11 mouse cellular contexts compared by ENCODE assay signal in genomic region chr6:104569564-104569963, GRCm38 (mm10).
"Had no signal": no experiment of that assay in that cellular context is flagged by ENCODE, and none has a peak within 500 bp of the region (broad histone marks: within the 10 kb centered on the region; RNA-seq: fewer than 3 reads in every experiment).

No protein-coding gene starts in this region.

- DNase-seq: liver, postnatal 0 days; lung, adult 2 months; lung, postnatal 14 days; lung, postnatal 36 days; retina, postnatal 1 day; right cerebral cortex, postnatal 25 days; right cerebral cortex, postnatal 4 days; spleen, adult 18-20 months; thymus, adult 2 months; thymus, postnatal 25 days; thymus, postnatal 4 days had no signal
